Mouse (Mus musculus) cerebellum, adult 8-10 months (tissue): ENCODE measurements around the gene Olfr690.
"Not testable (repeated sequence)": the region's sequence is repeated elsewhere in the genome, so short reads cannot be mapped to it uniquely, and the experiment has no call there.

Experiments
- DNase-seq: peaks from one replicate; pipeline ENCODE4 v3.0.0; 2022

The Olfr690 gene

GRCm38 (mm10) chr7:105334004-105334403 is at the start of gene Olfr690:
Olfr690 (minus strand) TSS chr7:105334104.
- DNase-seq: no peak

GRCm38 (mm10) chr7:105380329-105380728 is 46.4 kb upstream of the Olfr690 start:
- no peak for DNase-seq

GRCm38 (mm10) chr7:105374866-105375265 is 41.0 kb upstream of the Olfr690 start, which contains the start of gene Gm5901:
Gm5901 (plus strand) TSS chr7:105375038.
- no peak for DNase-seq

GRCm38 (mm10) chr7:105373976-105374375 is 40.1 kb upstream of the Olfr690 start:
- DNase-seq: no peak

- no peak for DNase-seq
These were observed 39.6 kb upstream of the Olfr690 start for GRCm38 (mm10) chr7:105373509-105373908.

- no peak for DNase-seq
These were observed 39.0 kb upstream of the Olfr690 start for GRCm38 (mm10) chr7:105372912-105373311.

GRCm38 (mm10) chr7:105368521-105368920 is 34.6 kb upstream of the Olfr690 start:
- no peak for DNase-seq

- no peak for DNase-seq
These were observed 34.0 kb upstream of the Olfr690 start, which contains the start of gene Olfr692 for GRCm38 (mm10) chr7:105367930-105368329. Olfr692 (plus strand) TSS chr7:105368230.

GRCm38 (mm10) chr7:105367268-105367667 is 33.4 kb upstream of the Olfr690 start:
- no peak for DNase-seq

- DNase-seq: no peak
These were observed 27.8 kb upstream of the Olfr690 start for GRCm38 (mm10) chr7:105361713-105362112.

- DNase-seq: not testable (repeated sequence)
These were observed 22.6 kb upstream of the Olfr690 start for GRCm38 (mm10) chr7:105356487-105356886.

- DNase-seq: not testable (repeated sequence)
These were observed 22.2 kb upstream of the Olfr690 start for GRCm38 (mm10) chr7:105356064-105356463.

- no peak for DNase-seq
These were observed 8.8 kb upstream of the Olfr690 start for GRCm38 (mm10) chr7:105342752-105343151.

GRCm38 (mm10) chr7:105342170-105342569 is 8.3 kb upstream of the Olfr690 start, which contains the start of gene Olfr691:
Olfr691 (minus strand) TSS chr7:105342270.
- no peak for DNase-seq

- DNase-seq: no peak
These were observed 8.6 kb downstream of the Olfr690 start for GRCm38 (mm10) chr7:105325302-105325701.

- DNase-seq: no peak
These were observed 23.0 kb downstream of the Olfr690 start, which contains the start of gene Olfr689 for GRCm38 (mm10) chr7:105310865-105311264. Olfr689 (plus strand) TSS chr7:105311165.

- DNase-seq: no peak
These were observed 43.9 kb downstream of the Olfr690 start for GRCm38 (mm10) chr7:105290051-105290450.

GRCm38 (mm10) chr7:105287795-105288194 is 46.1 kb downstream of the Olfr690 start, which contains the start of gene Olfr688:
Olfr688 (plus strand) TSS chr7:105288095.
- no peak for DNase-seq
